Mouse (Mus musculus) heart, embryonic 10.5 days (tissue): ENCODE results near the gene Mdc1. TPM values are rescaled to one million over a fixed set of nuclear protein-coding genes. Genes with fewer than 3 reads are reported as not detected.
A peak's percentile ranks its signal among the peaks of the same experiment; 100 is the strongest.

Experiments
- DNase-seq: peaks from one replicate; pipeline ENCODE4 v3.0.0-alpha.2; 2017; ENCODE audit warnings: low spot score
- H3K27ac ChIP-seq: fragments of 300-500 bp; sonication (generic); 2 replicates; pipeline ENCODE4 v1.5.1; 2016; ENCODE audit warnings: mild to moderate bottlenecking
- H3K27me3 ChIP-seq: fragments of 300-500 bp; sonication (generic); 2 replicates; pipeline ENCODE4 v1.6.1; 2016; ENCODE audit warnings: mild to moderate bottlenecking; ENCODE audit not compliant: poor library complexity, insufficient read depth, severe bottlenecking
- H3K36me3 ChIP-seq: fragments of 300-500 bp; sonication (generic); 2 replicates; pipeline ENCODE4 v1.6.1; 2016; ENCODE audit warnings: mild to moderate bottlenecking, moderate library complexity
- H3K4me1 ChIP-seq: fragments of 300-500 bp; sonication (generic); 2 replicates; pipeline ENCODE4 v1.6.1; 2016; ENCODE audit warnings: mild to moderate bottlenecking
- H3K4me3 ChIP-seq: fragments of 300-500 bp; sonication (generic); 2 replicates; pipeline ENCODE4 v1.5.1; 2016; ENCODE audit warnings: mild to moderate bottlenecking, moderate library complexity
- H3K9me3 ChIP-seq: fragments of 300-500 bp; sonication (generic); 2 replicates; pipeline ENCODE4 v1.6.1; 2016; ENCODE audit warnings: mild to moderate bottlenecking, moderate library complexity
- WGBS: fragments of 180-500 bp; shearing (Covaris S2); methylation state at CpG from one replicate; pipeline ENCODE4 v1.1.7; 2016; 5-methylcytosine and 5-hydroxymethylcytosine counted together
- polyA plus RNA-seq: library from polyadenylated mRNA; unstranded; fragments of >200 nt; fragmentation: Nextera tagmentation; extraction: Ambion mirVana; gene quantifications from 2 replicates; pipeline ENCODE4 v1.2.1, GENCODE M21; 2016

Gene Mdc1
- polyA plus RNA-seq, 1 experiment from 2014 or later: 29.1 TPM

DNA sequence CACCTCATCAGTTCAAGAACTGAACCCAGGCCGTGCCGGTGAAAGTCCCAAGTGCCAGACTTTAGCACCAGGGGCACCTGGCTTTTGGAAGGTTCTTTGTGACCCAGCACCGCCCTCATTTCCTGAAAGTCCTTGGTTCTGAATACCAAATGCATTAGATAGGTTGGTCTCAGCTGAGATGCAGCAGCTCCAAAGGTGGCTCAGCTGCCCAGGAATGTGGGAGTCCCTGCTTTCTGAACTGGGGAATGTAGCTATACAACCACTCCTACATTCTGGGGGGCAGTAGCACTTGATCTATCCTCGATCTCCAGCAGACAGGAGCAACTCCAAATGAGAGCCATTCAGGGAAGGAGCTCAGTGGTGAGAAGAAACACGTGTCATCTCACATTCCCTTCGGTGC, 28.6 kb upstream of the Mdc1 start:
- DNase-seq: no peak
- H3K4me3 ChIP-seq: no peak overlapping the region
- no peaks in the 10 kb centered on the region for H3K36me3 ChIP-seq
- H3K27ac ChIP-seq: peak overlapping the region; percentile 70; the same call in 1 of the 2 replicates
- WGBS: 65% methylated on average over 6 of the region's 6 CpGs
- H3K4me1 ChIP-seq: peaks cover 50% of the 10 kb centered on the region
- H3K9me3 ChIP-seq: no peaks in the 10 kb centered on the region
- no peaks in the 10 kb centered on the region for H3K27me3 ChIP-seq

DNA sequence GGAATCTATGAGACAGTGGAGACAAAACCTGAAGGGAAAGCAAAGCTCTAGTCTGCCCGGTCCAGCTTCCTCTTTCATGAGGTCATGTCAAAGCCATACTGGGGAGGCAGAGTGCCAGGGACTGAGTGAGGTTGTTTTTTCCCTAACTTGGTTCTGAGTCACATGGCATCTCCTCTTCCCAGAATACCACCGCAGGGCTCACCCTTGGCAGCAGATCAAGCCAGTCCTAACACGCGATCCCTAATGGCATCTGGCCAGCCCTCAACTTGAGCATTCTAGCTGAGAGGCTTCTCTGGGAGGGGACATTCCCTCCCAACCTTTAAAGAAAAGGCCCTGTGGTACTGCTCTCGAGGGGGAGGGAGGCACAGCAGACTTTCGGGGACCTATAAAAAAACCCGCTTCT, 28.1 kb upstream of the Mdc1 start:
- no peaks in the 10 kb centered on the region for H3K27me3 ChIP-seq
- H3K4me3 ChIP-seq: no peak overlapping the region
- no peaks in the 10 kb centered on the region for H3K9me3 ChIP-seq
- H3K27ac ChIP-seq: peak overlapping the region; percentile 70
- peaks cover 50% of the 10 kb centered on the region for H3K4me1 ChIP-seq
- peak; percentile 81 for DNase-seq
- 45% methylated on average over 7 of the region's 7 CpGs for WGBS
- no peaks in the 10 kb centered on the region for H3K36me3 ChIP-seq

DNA sequence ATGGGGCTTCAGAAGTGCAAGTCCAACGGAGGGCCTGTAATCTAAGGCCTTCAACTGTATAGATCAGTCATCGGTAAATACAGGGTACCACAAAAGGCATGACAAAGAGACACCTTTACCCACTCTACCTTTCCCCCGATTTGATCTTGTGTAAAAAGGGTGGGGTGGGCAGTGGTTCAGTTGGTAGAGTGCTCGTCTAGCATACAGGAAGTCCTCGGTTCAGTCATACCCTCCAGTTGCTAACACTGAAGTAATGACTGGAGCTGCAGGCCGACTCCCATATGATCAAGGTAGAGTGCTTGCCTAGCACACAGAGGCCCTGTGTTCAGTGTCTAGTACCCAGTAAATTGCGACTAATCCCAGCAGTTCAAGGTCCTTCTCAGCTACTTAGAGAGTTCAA, 27.7 kb upstream of the Mdc1 start:
- peaks cover 50% of the 10 kb centered on the region for H3K4me1 ChIP-seq
- no peaks in the 10 kb centered on the region for H3K27me3 ChIP-seq
- DNase-seq: no peak
- H3K36me3 ChIP-seq: no peaks in the 10 kb centered on the region
- H3K4me3 ChIP-seq: no peak overlapping the region
- H3K9me3 ChIP-seq: no peaks in the 10 kb centered on the region
- WGBS: 80% methylated on average over 7 of the region's 7 CpGs
- peak overlapping the region; percentile 70 for H3K27ac ChIP-seq

DNA sequence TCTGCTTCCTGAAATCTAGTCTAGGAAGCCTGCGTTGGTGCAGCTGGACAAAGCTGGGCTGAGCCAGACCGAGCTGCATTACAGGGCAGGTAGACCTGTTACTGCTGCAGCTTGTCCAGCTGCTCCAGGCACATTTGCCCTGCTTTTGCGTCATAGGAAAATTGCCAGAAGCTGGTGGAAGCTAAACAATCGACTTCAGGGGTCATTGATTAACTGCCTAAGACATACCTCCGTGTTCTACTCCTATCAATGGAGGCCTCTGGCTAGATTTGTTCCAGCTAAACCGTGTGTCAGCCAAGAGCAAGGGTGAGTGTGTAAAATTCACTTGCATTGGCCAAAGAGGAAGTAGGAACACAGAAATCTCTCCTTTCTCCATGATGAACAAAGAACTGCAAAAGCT, 26.6 kb upstream of the Mdc1 start:
- H3K36me3 ChIP-seq: no peaks in the 10 kb centered on the region
- peak overlapping the region; percentile 63; the same call in 1 of the 2 replicates for H3K27ac ChIP-seq

DNA sequence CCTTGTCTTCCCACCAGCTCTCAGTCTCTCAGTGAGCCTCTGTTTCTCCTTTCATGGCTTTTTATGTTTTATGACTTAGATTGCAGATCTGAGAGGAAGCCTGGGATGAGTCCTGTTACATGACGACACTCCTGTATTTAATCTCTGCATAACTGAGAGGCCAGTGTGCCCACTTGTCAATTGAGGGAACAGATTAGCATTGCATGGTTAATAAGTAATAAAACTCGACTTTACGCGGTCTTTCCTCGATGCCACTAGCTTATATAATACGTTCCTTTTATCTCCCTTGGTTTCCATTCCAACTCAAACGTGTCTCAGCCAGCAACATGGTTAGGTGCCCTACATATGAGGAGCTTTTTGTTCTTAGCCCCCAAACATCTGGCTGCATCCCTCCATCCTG, 25.5 kb upstream of the Mdc1 start:
- no peak overlapping the region for H3K4me3 ChIP-seq
- no peak for DNase-seq
- no peaks in the 10 kb centered on the region for H3K9me3 ChIP-seq
- peaks cover 46% of the 10 kb centered on the region for H3K4me1 ChIP-seq
- no peaks in the 10 kb centered on the region for H3K36me3 ChIP-seq
- no peaks in the 10 kb centered on the region; the same call in 1 of the 2 replicates for H3K27me3 ChIP-seq
- H3K27ac ChIP-seq: peak overlapping the region; percentile 63
- 69% methylated on average over 7 of the region's 7 CpGs for WGBS

More for the DNA sequence above, 26.6 kb upstream of the Mdc1 start:
- no peak for DNase-seq
- WGBS: 64% methylated on average over 6 of the region's 6 CpGs
- Histone ChIP-seq H3K27me3 (no peaks in the 10 kb centered on the region; the same call in 1 of the 2 replicates), H3K9me3 (no peaks in the 10 kb centered on the region), H3K4me1 (peaks cover 50% of the 10 kb centered on the region), H3K4me3 (no peak overlapping the region)

DNA sequence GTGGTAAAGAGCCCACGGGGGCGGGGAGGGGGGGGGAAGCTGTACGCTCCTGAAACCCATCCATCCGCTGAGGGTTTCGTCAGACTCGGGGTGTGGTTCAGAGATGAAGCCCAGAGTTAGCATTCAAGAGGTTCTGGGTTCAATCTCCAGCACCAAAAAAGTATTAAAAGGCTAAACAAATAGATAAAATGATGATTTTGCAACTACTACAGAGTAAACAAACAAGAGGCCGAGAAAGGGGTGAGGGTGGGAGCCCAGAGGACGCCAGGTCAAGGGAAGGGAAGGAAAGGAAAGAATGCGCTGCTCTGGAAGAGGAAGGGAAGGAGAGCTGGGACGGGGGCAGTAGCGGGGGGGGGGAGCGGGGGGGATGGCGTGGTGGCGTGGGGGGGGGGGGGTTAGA, 24.6 kb upstream of the Mdc1 start:
- Histone ChIP-seq H3K4me1 (peaks cover 50% of the 10 kb centered on the region), H3K27ac (peak overlapping the region; percentile 63)
- WGBS: 33% methylated on average over 14 of the region's 14 CpGs

DNA sequence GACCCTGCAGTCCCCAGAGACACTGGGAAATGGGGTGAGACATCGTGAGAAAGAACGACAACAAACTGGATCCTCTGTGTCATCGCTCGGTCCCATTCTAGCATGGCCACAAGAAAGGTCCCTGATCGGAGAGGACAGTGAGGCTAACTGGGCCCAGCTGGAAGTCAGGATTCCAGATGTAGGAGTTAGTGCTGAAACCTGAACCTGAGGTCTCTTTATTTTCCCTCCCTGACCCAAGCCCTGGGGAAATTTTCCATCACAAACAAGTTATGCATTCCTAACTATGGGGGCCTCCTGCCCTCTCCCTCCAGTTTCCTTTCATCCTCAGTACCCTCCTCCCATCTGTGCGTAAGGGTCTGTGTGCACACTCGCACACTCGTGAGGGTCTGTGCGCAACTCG, 24.1 kb upstream of the Mdc1 start:
- Histone ChIP-seq H3K4me1 (peaks cover 55% of the 10 kb centered on the region), H3K36me3 (no peaks in the 10 kb centered on the region), H3K4me3 (no peak overlapping the region), H3K27ac (peak overlapping the region; percentile 59), H3K9me3 (no peaks in the 10 kb centered on the region), H3K27me3 (no peaks in the 10 kb centered on the region; the same call in 1 of the 2 replicates)
- WGBS: 47% methylated on average over 10 of the region's 10 CpGs
- DNase-seq: no peak

More for the DNA sequence above, 24.6 kb upstream of the Mdc1 start:
- DNase-seq: no peak
- Histone ChIP-seq H3K4me3 (no peak overlapping the region), H3K36me3 (no peaks in the 10 kb centered on the region), H3K9me3 (no peaks in the 10 kb centered on the region), H3K27me3 (no peaks in the 10 kb centered on the region; the same call in 1 of the 2 replicates)

DNA sequence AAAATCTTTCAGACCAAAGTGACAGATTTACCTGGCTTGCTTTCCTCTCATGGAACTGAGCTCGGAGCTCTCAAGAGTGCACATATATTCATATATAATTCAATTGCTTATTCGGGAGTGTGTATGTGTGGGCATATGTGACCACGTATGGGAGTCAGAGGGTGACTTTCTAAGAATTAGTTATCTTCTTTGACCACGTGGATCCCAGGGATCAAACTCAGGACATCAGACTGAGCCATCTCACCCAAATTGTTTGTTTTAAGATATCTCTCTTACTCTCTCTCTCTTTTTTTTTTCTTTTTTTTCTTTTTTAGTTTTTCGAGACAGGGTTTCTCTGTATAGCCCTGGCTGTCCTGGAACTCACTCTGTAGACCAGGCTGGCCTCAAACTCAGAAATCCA, 21.2 kb upstream of the Mdc1 start:
- no peaks in the 10 kb centered on the region; the same call in 1 of the 2 replicates for H3K27me3 ChIP-seq
- no peak for DNase-seq
- 69% methylated on average over 5 of the region's 5 CpGs for WGBS
- H3K27ac ChIP-seq: no peak overlapping the region
- no peaks in the 10 kb centered on the region for H3K9me3 ChIP-seq
- peaks cover 7% of the 10 kb centered on the region; the same call in 1 of the 2 replicates for H3K36me3 ChIP-seq
- H3K4me3 ChIP-seq: no peak overlapping the region
- peaks cover 48% of the 10 kb centered on the region for H3K4me1 ChIP-seq

DNA sequence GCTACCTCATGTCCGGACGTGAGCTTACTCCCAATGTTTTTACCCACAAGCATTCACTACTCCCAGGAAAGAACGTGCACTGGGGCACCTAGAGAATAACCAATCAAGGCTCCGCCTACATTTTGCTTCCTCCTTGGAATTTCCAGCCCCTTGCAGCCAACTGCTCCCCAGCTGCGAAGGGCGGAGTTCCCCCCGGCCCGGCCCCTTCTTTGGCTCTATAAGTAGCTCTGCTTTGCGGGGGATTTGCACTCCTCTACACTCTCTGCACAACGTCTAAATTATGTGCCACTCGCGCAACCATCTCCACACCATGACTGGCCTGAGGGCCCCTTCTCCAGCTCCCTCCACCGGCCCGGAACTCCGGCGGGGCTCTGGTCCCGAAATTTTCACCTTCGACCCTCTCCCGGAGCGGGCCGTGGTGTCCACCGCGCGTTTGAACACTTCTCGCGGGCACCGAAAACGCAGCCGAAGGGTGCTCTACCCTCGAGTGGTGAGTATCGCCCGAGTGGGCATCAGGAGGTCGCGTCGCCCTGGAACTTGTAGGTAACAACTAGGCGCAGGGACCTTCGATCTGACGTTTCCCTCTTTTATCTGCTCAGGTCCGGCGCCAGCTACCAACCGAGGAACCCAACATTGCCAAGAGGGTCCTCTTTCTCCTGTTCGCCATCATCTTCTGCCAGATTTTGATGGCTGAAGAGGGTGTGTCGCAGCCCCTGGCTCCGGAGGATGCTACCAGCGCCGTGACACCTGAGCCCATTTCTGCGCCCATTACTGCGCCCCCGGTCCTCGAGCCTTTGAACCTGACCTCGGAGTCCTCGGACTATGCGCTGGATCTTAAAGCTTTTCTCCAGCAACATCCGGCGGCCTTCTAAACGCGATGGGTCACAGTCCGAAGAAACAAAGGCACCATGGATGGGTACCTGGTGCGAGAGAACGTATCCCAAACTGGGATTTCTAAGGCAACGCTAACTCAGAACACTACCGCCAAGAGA, 19.6 kb upstream of the Mdc1 start, which contains the start of gene Ier3:
Gene Ier3, plus strand, starts transcription at position 246 of the 992 bp plus-strand sequence.
- H3K27ac ChIP-seq: peak within 1 kb of the TSS; percentile 96

DNA sequence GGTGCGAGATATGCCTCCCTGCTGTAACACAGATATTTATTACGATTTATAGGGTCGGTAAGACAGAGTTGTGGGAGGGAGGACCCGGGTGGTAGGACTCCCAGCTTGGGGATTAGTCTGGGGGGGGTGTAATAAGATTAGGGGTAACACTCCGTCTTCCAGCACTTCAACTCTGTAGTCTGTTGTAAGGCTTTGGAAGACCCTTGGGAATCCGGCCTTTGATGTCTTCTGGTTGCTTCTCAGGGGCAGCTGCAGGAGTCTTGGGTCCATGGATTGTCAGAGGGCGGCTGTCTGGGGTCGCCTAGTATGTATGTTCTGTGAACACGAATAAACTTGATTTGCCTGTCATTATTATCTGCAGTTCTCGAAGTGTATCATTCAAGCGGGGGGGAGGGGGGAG, 18.8 kb upstream of the Mdc1 start:
- Histone ChIP-seq H3K36me3 (peaks cover 31% of the 10 kb centered on the region), H3K4me3 (peak overlapping the region; percentile 86), H3K4me1 (peaks cover 27% of the 10 kb centered on the region), H3K27ac (peak overlapping the region; percentile 96), H3K27me3 (no peaks in the 10 kb centered on the region; the same call in 1 of the 2 replicates), H3K9me3 (no peaks in the 10 kb centered on the region)
- DNase-seq: no peak
- WGBS: 2% methylated on average over 11 of the region's 11 CpGs

More for the DNA sequence above, 19.6 kb upstream of the Mdc1 start, which contains the start of gene Ier3:
- Histone ChIP-seq H3K27me3 (no peaks in the 10 kb centered on the region; the same call in 1 of the 2 replicates), H3K36me3 (peaks cover 23% of the 10 kb centered on the region), H3K4me3 (peak within 1 kb of the TSS; percentile 86), H3K4me1 (peaks cover 35% of the 10 kb centered on the region), H3K9me3 (no peaks in the 10 kb centered on the region)
- DNase-seq: peak; percentile 93
- under 1% methylated on average over 62 of the region's 62 CpGs for WGBS

DNA sequence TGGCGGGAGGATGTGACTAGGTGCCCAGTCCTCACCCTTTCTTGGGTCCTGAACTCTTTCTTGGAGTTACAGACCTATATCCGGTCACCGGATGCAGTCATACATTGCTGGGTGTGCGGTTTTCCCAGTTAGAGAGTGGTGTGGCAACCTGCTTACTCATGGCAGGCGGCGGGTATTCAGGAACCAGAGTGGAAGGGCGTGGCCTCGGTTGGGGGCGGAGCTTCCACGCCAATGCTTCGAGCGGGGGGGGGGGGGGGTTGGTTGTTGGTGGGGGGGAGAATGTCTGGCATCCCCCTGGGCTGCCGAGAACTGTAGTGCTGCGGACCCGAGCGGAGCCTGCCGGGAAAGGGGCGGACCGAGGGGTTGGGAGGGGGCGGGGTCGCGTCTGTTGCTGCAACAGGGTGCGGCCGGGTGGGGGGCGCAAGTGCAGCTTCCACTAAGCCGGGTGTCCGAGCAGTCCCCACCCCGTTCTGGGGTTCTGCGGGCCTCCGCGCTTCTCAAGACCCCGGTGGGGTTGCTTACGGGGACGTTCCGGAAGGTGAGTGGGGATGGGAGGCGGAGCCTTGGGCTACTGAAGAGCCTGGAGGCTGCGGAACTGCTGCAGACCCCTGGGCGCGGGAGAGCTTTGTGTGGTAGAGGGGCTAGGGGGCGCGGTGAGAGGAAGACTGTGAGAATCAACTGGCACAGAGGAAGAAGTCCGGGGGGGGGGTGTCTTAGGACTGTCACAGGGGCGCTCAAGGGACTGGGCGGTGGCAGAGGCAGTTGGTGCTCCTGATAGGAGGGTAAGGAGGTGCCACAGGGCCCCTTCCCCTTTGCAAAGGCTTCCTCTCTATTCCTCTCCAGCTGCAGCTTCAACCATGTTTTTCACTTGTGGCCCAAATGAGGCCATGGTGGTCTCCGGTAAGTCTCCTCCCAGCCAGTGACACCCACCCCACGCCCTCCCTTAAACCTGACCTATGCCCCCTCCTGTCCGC, 18.1 kb upstream of the Mdc1 start, which contains the start of gene Flot1:
Gene Flot1, plus strand, starts transcription at position 267 of the 974 bp plus-strand sequence.
- under 1% methylated on average over 47 of the region's 47 CpGs for WGBS
- H3K4me3 ChIP-seq: peak within 1 kb of the TSS; percentile 86
- H3K4me1 ChIP-seq: peaks cover 27% of the 10 kb centered on the region

DNA sequence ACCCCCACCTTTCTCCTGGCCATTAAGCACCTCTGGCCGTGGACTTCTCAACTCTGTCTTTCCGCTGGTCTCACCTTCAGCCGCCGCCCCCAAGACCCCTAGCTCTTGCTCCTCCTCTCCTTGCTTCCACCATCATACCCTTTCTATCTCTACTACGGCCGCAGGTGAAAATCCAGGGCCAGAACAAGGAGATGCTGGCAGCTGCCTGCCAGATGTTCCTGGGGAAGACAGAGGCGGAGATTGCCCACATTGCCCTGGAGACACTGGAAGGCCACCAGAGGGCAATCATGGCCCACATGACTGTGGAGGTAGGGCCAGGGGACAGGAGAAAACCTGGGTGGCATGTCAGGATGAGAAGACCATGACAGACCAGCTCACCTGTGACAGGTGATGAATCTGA, 16.9 kb upstream of the Mdc1 start:
- 54% methylated on average over 7 of the region's 7 CpGs for WGBS
- Histone ChIP-seq H3K27ac (0 out of 2 replicates have a peak overlapping the region, but pooled peaks have one; percentile 96), H3K36me3 (peaks cover 44% of the 10 kb centered on the region), H3K27me3 (no peaks in the 10 kb centered on the region; the same call in 1 of the 2 replicates), H3K4me3 (peak overlapping the region; percentile 86; the same call in 1 of the 2 replicates), H3K4me1 (peaks cover 28% of the 10 kb centered on the region), H3K9me3 (no peaks in the 10 kb centered on the region)
- no peak for DNase-seq

More for the DNA sequence above, 18.1 kb upstream of the Mdc1 start, which contains the start of gene Flot1:
- no peaks in the 10 kb centered on the region; the same call in 1 of the 2 replicates for H3K27me3 ChIP-seq
- H3K27ac ChIP-seq: peak within 1 kb of the TSS; percentile 96
- peaks cover 38% of the 10 kb centered on the region for H3K36me3 ChIP-seq
- DNase-seq: peak; percentile 97
- no peaks in the 10 kb centered on the region for H3K9me3 ChIP-seq
